Mouse (Mus musculus) cortical plate, adult 2 months (tissue): ENCODE measurements around the gene Psors1c2.

Source experiments
- CTCF ChIP-seq: fragments of 200-500 bp; IDR thresholded peaks from 2 replicates; pipeline ENCODE4 v1.5.1; 2011; ENCODE audit warnings: mild to moderate bottlenecking, control low read depth, low read length; ENCODE audit not compliant: insufficient read depth; ENCODE audit errors: extremely low read depth
- POLR2A ChIP-seq: fragments of 200-500 bp; IDR thresholded peaks from 2 replicates; pipeline ENCODE4 v1.6.1; 2011; ENCODE audit warnings: mild to moderate bottlenecking, low read length, control low read depth; ENCODE audit not compliant: insufficient read depth; ENCODE audit errors: extremely low read depth

DNA sequence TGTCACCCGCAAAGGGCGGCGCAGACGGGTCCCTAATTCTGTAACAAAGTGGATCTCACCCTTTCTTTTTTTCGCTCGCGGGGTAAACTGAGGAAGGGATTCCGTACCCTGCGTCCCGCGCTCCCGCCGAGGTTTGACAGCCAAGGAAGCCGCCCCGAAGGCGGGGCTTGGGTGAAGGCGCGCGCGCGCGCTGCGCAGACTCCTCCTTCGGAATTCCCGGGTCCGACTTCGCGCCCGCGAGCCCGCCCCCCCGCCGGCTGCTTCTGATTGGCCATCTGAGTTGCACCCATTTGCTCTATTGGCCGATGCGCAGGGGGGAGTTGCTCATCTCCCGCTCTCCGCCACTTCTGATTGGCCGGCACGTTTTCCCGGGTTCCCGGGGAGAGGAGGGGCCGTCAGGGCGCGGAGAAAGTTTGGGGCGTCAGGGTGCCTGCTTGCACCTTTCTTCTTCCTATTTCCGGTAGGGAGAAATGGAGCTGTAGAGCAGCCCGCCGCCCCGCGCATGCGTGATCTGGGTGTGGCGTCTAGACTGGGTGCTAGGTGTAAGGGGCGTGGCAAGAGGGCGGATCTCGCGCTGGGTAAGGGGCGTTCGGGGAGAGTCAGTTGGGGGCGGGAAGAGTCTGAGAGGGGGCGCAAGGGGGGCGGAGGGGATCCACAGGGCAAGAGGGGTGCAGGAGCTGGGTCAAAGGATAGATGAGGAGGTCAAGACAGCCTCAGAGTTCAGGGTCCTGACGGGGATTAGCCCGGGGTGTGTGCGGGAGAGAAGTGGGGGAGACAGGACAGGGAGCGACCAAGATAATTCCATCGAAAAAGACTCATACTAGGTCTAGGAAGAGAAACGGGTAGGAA lies 16.1 kb upstream of the Psors1c2 start, which contains the start of the genes Tcf19 and Cchcr1:
- TF ChIP-seq CTCF: no peak
- TF ChIP-seq POLR2A: no peak
